Mouse (Mus musculus): ENCODE data around the gene Clec4g.

DNA sequence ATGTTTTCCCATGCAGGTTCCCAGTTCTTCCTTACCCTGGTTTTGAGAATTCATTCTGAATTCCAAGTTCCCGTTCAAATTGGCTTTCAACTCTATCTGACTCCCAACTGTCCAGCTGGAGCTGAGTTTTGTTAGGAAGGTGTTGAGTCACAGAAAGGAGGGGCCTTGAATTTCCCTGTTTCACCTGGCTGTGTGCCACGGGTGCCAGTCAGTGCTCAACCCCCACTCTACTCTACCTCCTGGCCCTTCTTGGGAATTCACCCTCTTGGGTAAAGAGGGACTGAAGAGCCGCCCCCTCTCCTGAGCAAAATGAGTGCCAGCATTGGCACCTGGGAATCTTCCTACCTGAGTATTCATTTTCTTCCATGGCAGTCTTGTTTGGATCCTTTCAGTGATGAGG is 29.7 kb downstream of the Clec4g start:
- TF ChIP-seq EP300 (IDR thresholded peaks at IDR 0.05; ENCODE audit: insufficient read depth, low read depth, low read length) (no peak), POLR2A (IDR thresholded peaks at IDR 0.05; ENCODE audit: insufficient read depth, low read depth, low read length) (no peak), CTCF (IDR thresholded peaks at IDR 0.05) (no peak)

Measured in heart, adult 2 months (tissue).